Mouse (Mus musculus) adrenal gland, adult 2 months (tissue): Measurements from ENCODE around the gene Fam131b. TPM values are rescaled to one million over a fixed set of nuclear protein-coding genes. Genes with fewer than 3 reads are reported as not detected.

ENCODE experiments used
- DNase-seq: peaks from one replicate; pipeline ENCODE4 v3.0.0; 2021
- polyA plus RNA-seq: library from polyadenylated mRNA; depleted of rRNA; stranded (reverse); fragments of >200 nt; gene quantifications from 2 replicates; pipeline ENCODE4 v1.2.3, GENCODE M21; 2012
- total RNA-seq, 2 experiments: library from RNA; stranded (reverse); gene quantifications; 2 replicates each; pipeline ENCODE4 v1.2.3; 2021

Gene Fam131b
- total and polyA plus RNA-seq, 3 experiments: 0.04 to 0.17 (median 0.14) TPM

GRCm38 (mm10) chr6:42355794-42356600 is 31.6 kb upstream of the Fam131b start:
- DNase-seq: no peak

- DNase-seq: no peak
Measured at GRCm38 (mm10) chr6:42355366-42355765, 30.9 kb upstream of the Fam131b start.

DNA sequence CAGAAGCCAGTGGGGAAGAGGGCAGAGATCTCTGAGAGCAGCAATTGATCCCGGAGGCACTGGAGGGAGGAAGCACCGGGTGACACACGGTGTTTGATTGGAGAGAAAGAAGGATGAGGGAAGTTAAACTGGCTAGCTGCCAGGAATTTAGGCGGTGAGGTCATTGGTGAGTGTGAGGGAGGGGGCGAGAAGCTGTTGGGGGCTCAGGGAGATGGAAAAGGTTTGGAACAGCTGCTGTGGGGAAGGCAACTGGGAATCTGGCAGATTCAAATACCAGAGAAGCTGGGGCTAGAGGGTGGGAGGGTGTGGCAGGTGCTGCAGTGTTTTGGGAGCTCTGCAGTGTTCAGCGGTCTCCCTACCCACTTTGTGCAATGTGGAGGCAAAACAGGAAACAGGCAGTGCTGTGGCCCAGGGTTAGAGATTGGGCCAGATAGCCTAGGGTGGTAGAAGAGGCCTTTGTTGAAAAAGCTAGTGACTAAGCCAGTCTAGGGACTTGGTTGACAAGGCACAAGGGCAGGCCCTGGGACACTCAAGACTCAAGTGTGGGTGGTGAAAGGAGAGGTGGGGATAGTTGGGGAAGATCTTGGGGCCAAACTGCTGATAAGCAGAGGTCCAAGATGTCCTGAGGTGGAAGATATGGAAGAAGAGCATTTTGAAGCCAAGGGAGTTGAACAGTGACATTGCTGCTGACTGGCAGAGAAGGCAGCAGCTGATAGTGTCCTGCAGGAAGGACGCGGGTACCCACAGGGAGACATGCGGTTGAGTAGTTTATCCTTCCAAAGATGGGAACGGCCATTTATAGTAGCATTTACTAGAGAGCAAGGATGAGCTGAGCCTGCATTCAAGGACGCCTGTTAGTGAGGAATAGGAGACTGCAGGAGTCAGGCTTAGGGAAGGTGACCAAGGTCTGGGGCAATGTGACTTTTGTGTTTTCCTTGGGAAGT is 29.9 kb upstream of the Fam131b start:
- DNase-seq: peak; percentile 40

GRCm38 (mm10) chr6:42353180-42353579 is 28.7 kb upstream of the Fam131b start:
- no peak for DNase-seq

DNA sequence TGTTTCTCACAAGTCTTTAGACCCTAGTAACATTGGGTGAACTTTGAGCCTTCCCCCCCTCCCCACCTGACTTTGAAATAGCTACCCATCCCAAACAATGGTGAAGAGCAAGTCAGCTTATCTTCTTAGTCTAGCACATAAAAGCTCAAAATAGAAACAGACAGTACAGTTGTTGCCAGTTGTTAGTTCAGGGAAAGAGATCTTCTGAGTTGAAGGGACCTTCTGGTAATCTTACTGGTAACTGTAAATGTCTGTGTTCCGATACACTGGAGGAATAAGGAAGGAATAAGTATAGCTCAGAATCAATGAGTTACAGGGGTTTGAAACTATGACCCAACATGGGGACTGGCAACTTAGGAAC is 28.0 kb upstream of the Fam131b start:
- DNase-seq: no peak

DNA sequence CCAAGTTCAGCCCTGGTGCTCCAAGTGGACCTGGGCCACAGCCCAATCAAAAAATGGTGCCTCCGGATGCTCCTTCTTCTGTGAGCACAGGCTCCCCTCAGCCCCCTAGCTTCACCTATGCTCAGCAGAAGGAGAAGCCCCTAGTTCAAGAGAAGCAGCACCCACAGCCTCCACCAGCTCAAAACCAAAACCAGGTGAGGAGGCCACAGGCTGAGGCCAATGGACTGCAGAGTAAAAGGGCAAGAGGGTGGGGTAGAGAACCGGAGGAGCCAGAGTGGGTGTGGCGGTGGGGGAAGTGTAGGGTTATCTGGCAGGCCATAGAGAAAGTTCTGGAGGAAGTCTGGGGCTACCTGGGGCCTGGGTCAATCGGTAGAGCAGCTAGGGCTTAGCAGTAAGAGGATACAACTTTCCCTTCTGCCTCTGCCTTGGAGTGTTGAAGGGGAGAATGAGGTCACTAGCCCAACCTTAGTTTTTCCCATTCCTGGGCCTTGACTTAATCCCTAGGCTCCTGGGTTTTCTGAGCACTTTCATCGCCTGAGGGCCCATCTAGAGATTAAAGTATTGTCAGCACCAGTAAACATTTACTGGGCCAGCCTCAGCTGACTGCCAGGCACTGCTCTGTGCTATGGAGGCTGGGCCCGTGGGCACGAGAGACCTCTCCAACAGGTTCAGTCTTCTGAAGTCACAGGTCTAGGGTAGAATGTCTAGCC is 27.5 kb upstream of the Fam131b start:
- DNase-seq: no peak

DNA sequence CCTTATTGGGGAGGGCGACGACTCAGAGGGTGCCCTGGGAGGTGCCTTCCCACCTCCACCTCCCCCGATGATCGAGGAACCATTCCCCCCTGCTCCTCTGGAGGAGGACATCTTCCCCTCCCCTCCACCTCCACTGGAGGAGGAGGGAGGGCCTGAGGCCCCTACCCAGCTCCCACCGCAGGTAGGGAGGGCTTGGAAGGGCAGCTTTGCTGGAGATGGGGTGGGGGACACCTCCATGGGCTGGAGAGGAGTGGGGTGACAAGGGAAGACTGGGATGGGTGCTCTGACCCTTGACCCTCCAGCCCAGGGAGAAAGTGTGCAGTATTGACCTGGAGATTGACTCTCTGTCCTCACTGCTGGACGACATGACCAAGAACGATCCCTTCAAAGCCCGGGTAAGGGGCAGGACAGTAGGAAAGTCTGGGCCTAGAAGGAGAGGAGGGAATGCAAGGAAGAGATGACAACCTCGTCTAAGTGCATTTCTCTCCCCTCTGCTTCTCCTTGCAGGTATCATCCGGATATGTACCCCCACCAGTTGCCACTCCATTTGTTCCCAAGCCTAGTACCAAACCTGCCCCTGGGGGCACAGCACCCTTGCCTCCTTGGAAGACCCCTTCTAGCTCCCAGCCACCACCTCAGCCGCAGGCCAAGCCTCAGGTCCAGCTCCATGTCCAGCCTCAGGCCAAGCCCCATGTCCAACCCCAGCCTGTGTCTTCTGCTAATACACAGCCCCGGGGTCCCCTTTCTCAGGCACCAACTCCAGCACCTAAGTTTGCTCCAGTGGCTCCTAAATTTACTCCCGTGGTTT is 26.7 kb upstream of the Fam131b start:
- DNase-seq: no peak

DNA sequence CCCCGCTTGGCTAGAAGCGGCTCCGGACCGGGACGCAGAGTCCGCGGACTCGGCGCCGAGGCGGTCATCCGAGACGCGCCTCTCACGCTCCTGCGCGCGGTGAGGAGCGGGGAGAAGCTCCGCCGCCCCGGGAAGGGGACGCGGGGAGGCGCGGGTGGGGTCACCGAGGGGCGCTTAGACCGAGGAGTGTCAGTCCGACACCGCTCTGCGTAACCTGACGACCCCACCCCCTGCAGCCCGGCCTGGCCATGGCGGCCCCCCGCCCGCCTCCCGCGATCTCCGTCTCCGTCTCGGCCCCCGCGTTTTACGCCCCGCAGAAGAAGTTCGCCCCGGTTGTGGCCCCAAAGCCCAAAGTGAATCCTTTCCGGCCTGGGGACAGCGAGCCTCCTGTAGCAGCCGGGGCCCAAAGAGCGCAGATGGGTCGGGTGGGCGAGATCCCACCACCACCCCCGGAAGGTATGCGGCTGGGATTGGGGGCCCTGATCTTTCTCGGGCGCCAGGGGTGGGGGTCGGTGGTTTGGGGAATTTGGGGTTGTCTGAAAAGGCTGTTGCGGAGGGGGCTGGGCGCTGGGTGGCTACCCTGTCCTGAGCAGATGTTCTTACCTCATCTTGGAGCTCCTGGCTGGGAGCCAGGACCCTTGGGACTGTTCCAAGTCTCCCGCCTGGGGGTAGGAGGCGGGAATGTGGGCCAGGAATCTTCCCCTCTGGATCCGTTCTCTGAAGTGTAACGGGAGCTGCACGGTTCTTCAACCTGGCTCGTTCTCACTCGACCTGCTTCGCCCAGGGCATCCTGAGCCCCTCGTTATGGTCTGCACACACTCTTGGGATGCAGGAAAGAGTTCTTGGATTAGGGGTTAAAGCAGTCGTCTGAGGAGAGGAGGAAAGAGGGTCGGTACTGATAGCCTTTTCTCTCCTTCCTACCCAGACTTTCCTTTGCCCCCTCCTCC is 25.9 kb upstream of the Fam131b start:
- DNase-seq: peak; percentile 87

GRCm38 (mm10) chr6:42349426-42350020 is 25.1 kb upstream of the Fam131b start, which contains the start of gene Zyx:
Gene Zyx, plus strand, starts transcription at chr6:42349630.
- peak; percentile 97 for DNase-seq

GRCm38 (mm10) chr6:42349006-42349425 is 24.6 kb upstream of the Fam131b start:
- DNase-seq: peak; percentile 90

DNA sequence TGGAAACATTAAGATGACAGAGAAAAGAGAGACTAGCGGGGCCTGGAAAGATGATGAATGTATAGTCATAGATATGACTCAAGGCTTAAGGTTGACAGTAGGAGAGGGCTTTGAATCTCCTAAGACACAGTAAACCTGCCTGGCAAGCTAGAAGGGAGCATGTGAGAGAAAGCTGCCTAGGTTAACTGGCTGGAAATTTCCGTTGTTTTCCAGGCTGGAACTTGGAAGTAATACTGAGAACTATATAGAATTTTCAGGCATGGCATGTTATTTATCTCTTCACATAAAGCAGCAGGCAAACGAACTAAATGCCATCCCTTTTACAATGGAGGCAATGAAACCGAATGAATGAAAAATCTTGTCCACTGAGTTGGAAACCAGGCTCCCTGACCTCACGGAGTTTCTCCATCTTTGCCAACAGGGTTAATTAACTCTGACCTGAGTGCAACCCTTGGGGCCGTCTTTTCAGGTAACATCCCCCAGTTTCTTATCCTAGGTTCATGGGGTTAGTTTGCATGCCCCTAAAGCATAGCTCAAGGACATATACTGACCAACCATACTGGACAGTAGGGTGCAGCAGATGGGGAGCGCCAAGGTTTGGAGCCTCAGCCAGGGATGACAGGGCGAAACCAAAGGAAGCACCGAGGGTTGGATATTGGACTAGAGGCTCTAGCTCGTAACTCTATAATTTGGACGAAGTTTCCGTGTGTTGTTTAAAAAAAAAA is 24.0 kb upstream of the Fam131b start:
- no peak for DNase-seq

GRCm38 (mm10) chr6:42344255-42344654 is 19.8 kb upstream of the Fam131b start:
- no peak for DNase-seq

DNA sequence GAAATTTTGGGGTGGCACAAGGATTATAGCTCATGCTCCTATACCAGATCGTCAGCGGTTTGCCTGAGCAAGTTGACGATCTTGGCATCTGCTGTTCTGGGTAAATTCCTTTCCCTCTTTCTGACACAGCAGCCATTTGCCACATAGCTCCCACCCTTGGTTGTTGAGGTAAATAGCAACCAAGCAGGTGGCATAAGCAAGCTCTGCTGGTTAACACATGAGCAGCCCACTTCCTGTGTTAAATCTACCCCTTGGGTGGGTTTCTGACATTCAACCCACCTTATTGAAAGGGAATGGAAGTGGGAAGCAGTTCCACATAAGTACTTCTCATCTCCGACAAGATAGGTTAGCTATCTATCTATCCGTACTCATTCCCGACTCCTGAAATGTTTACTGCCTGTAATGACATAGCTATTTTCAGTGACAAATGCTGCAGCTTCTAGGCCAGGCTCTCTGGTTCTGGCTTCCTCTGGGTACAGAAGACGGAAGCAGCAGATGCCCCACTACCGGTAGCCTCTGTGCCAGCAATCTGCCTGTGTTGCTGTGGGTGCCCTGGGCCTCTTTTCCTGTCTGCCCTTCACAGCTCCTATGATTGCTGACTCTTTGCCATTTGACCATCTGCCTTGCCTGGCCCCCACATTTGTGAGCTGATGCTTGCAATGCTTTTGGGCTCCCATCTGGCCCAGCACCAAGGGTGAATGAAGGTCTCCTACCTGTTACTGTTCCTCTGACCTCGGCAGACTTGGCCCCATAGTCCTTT is 19.1 kb upstream of the Fam131b start:
- DNase-seq: no peak

GRCm38 (mm10) chr6:42342171-42342570 is 17.7 kb upstream of the Fam131b start:
- no peak for DNase-seq

- peak; percentile 54 for DNase-seq
Measured at GRCm38 (mm10) chr6:42339981-42340380, 15.5 kb upstream of the Fam131b start.

GRCm38 (mm10) chr6:42339189-42339588 is 14.7 kb upstream of the Fam131b start:
- no peak for DNase-seq

DNA sequence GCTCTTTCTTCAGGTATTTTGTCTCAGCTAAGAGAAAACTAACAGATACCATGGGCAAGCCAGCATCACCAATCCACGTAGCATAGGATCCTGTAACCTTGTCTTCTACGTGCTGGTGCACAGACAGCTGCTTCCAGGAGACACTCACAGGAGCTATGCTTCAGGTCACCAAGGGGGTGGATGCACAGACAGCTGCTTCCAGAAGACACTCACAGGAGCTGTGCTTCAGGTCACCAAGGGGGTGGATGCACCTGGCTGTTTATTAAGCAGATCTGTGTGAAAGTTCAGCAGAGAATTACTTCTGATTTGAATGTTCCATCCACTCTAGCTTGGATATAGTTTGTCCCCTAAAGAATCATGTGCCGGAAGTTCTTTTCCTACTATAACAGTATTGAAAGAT is 6.5 kb upstream of the Fam131b start:
- no peak for DNase-seq

DNA sequence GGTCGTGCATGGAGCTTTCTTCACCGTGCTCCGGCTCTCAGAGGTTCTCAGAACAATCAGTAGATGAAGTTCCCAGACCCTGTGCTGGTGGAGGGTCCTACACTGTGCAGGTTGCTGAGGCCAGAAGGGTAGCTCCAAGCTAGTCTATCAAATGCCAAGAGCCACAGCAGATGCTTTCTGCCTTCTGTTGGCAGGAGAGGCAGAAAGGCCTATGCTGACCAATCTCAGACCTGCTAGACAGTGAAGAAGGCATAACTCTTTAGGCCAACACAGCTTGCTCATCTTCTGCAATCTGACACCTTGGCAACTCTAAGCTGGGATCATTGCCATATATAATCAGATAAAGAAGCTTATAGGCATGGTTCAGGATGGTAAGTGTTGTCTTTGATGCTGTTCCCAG is 5.8 kb upstream of the Fam131b start:
- no peak for DNase-seq
